In genomic region chr11:4121691-4122090, GRCm38 (mm10) we compare ENCODE assay signal across 22 mouse cellular contexts. TPM values are rescaled to one million over a fixed set of nuclear protein-coding genes. Genes with fewer than 3 reads are reported as not detected.
DNase-seq lines count a peak whose midpoint lies in the region; ATAC-seq and TF ChIP-seq lines count a peak whose summit lies in the region.
"Had no signal": no experiment of that assay in that cellular context is flagged by ENCODE, and none has a peak within 500 bp of the region (broad histone marks: within the 10 kb centered on the region; RNA-seq: fewer than 3 reads in every experiment).

No protein-coding gene starts in this region.

- H3K36me3 ChIP-seq in liver, adult 2 months (ENCODE audit: control insufficient read depth, insufficient read depth, low read length): no peaks in the 10 kb centered on the region
- H3K36me3 ChIP-seq in liver, embryonic 12.5 days: no peaks in the 10 kb centered on the region
- H3K36me3 ChIP-seq in lung, postnatal 0 days (ENCODE audit: insufficient read depth, low read length): no peaks in the 10 kb centered on the region
- peaks cover under 1% of the 10 kb centered on the region for H3K36me3 ChIP-seq in megakaryocyte, embryonic 14.5 days (replicated peaks; ENCODE audit: low read length)
- H3K36me3 ChIP-seq in CH12.LX (replicated peaks in 1 of 2; ENCODE audit: control insufficient read depth in 1 of 2, insufficient read depth in 1 of 2, low read length in 1 of 2): peaks cover 6 to 47% of the 10 kb centered on the region in 2 experiments

- in situ Hi-C loops in CH12.LX (cut with MboI; ENCODE audit: low pct_ligation_motif_present, low pct_unique_long_range_greater_than_20kb, low sequenced_read_pairs): no loop called here

- no peaks in the 10 kb centered on the region for H3K27me3 ChIP-seq in liver, adult 2 months (ENCODE audit: control insufficient read depth, insufficient read depth, low read length)
- H3K27me3 ChIP-seq in liver, embryonic 12.5 days (replicated peaks): peaks cover 43% of the 10 kb centered on the region
- H3K27me3 ChIP-seq in lung, postnatal 0 days (replicated peaks; ENCODE audit: insufficient read depth, low read length): no peaks in the 10 kb centered on the region
- no peaks in the 10 kb centered on the region for H3K27me3 ChIP-seq in megakaryocyte, embryonic 14.5 days (replicated peaks)
- H3K27me3 ChIP-seq in CH12.LX (replicated peaks): no peaks in the 10 kb centered on the region
- H3K27me3 ChIP-seq: Patski had no signal

- H3K4me1 ChIP-seq in liver, adult 2 months (ENCODE audit: control insufficient read depth, insufficient read depth, low read length): peaks cover 27% of the 10 kb centered on the region
- H3K4me1 ChIP-seq in liver, embryonic 12.5 days: peaks cover 43% of the 10 kb centered on the region
- H3K4me1 ChIP-seq in lung, postnatal 0 days (ENCODE audit: insufficient read depth, low read depth, low read length): peaks cover 6% of the 10 kb centered on the region; the same call in 1 of the 2 replicates
- peaks cover 75% of the 10 kb centered on the region for H3K4me1 ChIP-seq in megakaryocyte, embryonic 14.5 days
- peaks cover 8 to 24% of the 10 kb centered on the region in 2 experiments for H3K4me1 ChIP-seq in CH12.LX (ENCODE audit: control insufficient read depth in 1 of 2, insufficient read depth in 2 of 2)

- dilution Hi-C loops in CH12.LX (cut with MboI; ENCODE audit: extremely low pct_ligation_motif_present, extremely low pct_unique_long_range_greater_than_20kb, low sequenced_read_pairs): no loop called here

- peak; percentile 92 for DNase-seq in liver, adult 2 months (ENCODE audit: extremely low read depth, low read depth, low spot score)
- DNase-seq in lung, postnatal 0 days (ENCODE audit: low spot score): no peak
- no peak for DNase-seq in lung, postnatal 25 days (ENCODE audit: low spot score)
- no peak for DNase-seq in CH12.LX (ENCODE audit: extremely low read depth)
- DNase-seq in heart, adult 9 months (ENCODE audit: low spot score in 2 of 2): no peak
- DNase-seq: adrenal gland, adult 2 months; adrenal gland, adult 8-10 months; adrenal gland, postnatal 10 days; adrenal gland, postnatal 14 days; adrenal gland, postnatal 25 days; adrenal gland, postnatal 36 days; B cell, adult 2 months; cerebellum, adult 11 months; cerebellum, adult 11-12 months; cerebellum, adult 18-20 months had no signal

- H3K9me3 ChIP-seq in liver, embryonic 12.5 days (replicated peaks): peaks cover 5% of the 10 kb centered on the region; the same call in 1 of the 2 replicates
- no peaks in the 10 kb centered on the region; the same call in 1 of the 2 replicates for H3K9me3 ChIP-seq in lung, postnatal 0 days (ENCODE audit: low read length)
- H3K9me3 ChIP-seq in megakaryocyte, embryonic 14.5 days: peaks cover 21% of the 10 kb centered on the region
- peaks cover 19% of the 10 kb centered on the region for H3K9me3 ChIP-seq in CH12.LX (replicated peaks; ENCODE audit: low read length)
- H3K9me3 ChIP-seq: G1E had no signal

- no peak overlapping the region for H3K4me3 ChIP-seq in liver, adult 2 months (ENCODE audit: insufficient read depth, low read depth, low read length)
- no peak overlapping the region for H3K4me3 ChIP-seq in liver, embryonic 12.5 days
- no peak overlapping the region for H3K4me3 ChIP-seq in lung, postnatal 0 days (ENCODE audit: low read depth, low read length)
- H3K4me3 ChIP-seq in megakaryocyte, embryonic 14.5 days (replicated peaks): peak overlapping the region; percentile 40
- H3K4me3 ChIP-seq in CH12.LX (replicated peaks in 1 of 3; ENCODE audit: low read depth in 2 of 3, low read length in 2 of 3, poor library complexity in 1 of 3): peak overlapping the region in 2 of 3 experiments; percentile 4 to 79

- H3K79me2 ChIP-seq in liver, adult 2 months (ENCODE audit: control insufficient read depth, insufficient read depth, low read length): peaks cover 8% of the 10 kb centered on the region; the same call in 1 of the 2 replicates
- no peaks in the 10 kb centered on the region for H3K79me2 ChIP-seq in CH12.LX (replicated peaks; ENCODE audit: control insufficient read depth, extremely low read depth, insufficient read depth, poor library complexity, severe bottlenecking)

- WGBS in liver, adult 2 months: 28% methylated on average over 3 of the region's 3 CpGs
- WGBS in liver, embryonic 12.5 days (ENCODE audit: insufficient replicate concordance): 66% methylated on average over 3 of the region's 3 CpGs
- 71% methylated on average over 3 of the region's 3 CpGs for WGBS in lung, postnatal 0 days

- no peak for ATAC-seq in liver, embryonic 12.5 days
- ATAC-seq in lung, postnatal 0 days: no peak
- no peak for ATAC-seq in megakaryocyte, adult 5-6 weeks (ENCODE audit: poor library complexity, severe bottlenecking)
- ATAC-seq: activated CD4-positive, CD25-positive, alpha-beta regulatory T cell, adult 4 months; CD4-positive, CD25-positive, alpha-beta regulatory T cell, adult 4 months; Patski had no signal

- peak overlapping the region; percentile 41 for H3K9ac ChIP-seq in liver, adult 2 months (ENCODE audit: low read depth, low read length)
- no peak overlapping the region for H3K9ac ChIP-seq in liver, embryonic 12.5 days
- H3K9ac ChIP-seq in lung, postnatal 0 days (replicated peaks; ENCODE audit: low read depth): no peak overlapping the region
- no peak overlapping the region; the same call in 1 of the 2 replicates for H3K9ac ChIP-seq in CH12.LX (ENCODE audit: insufficient read depth, low read depth)

- no peak for TF ChIP-seq POLR2A in liver, adult 2 months (IDR thresholded peaks at IDR 0.05; ENCODE audit: extremely low read depth, insufficient read depth, low read length)
- TF ChIP-seq POLR2A in CH12.LX (IDR thresholded peaks at IDR 0.05; ENCODE audit: low read depth, low read length): no peak

- no peak for TF ChIP-seq CTCF in liver, adult 2 months (IDR thresholded peaks at IDR 0.05; ENCODE audit: low read depth, low read length)
- no peak for TF ChIP-seq CTCF in lung, postnatal 0 days (IDR thresholded peaks at IDR 0.05)
- no peak for TF ChIP-seq CTCF in CH12.LX (conservative IDR thresholded peaks at IDR 0.05 in 1 of 2, IDR thresholded peaks at IDR 0.05 in 1 of 2; ENCODE audit: low read depth in 2 of 2, low read length in 2 of 2)

- peak overlapping the region; percentile 89 for H3K27ac ChIP-seq in liver, adult 2 months (replicated peaks; ENCODE audit: insufficient read depth, low read depth, low read length)
- H3K27ac ChIP-seq in liver, embryonic 12.5 days: no peak overlapping the region
- H3K27ac ChIP-seq in lung, postnatal 0 days (ENCODE audit: low read length): peak overlapping the region; percentile 33; the same call in 1 of the 2 replicates
- H3K27ac ChIP-seq in CH12.LX (ENCODE audit: insufficient read depth, low read depth): no peak overlapping the region

- TF ChIP-seq EP300 in lung, postnatal 0 days (IDR thresholded peaks at IDR 0.05): no peak
- TF ChIP-seq EP300 in CH12.LX (IDR thresholded peaks at IDR 0.05; ENCODE audit: low read length): no peak

- H3K4me2 ChIP-seq in liver, embryonic 12.5 days: no peak overlapping the region
- H3K4me2 ChIP-seq in lung, postnatal 0 days (replicated peaks; ENCODE audit: low read depth, low read length): no peak overlapping the region
- H3K4me2 ChIP-seq in CH12.LX (ENCODE audit: insufficient read depth, low read depth, poor library complexity, severe bottlenecking): no peak overlapping the region

- no peak for TF ChIP-seq RAD21 in CH12.LX (IDR thresholded peaks at IDR 0.05; ENCODE audit: low read depth, low read length)

RNA-seq across cellular contexts. Expression of gene Sec14l2, which starts 1.5 kb away (rescaled TPM):
- 302 and 310 TPM in 2 replicates for total RNA-seq in liver, adult 2 months (2014; rRNA removed)
- polyA plus RNA-seq in liver, adult 2 months (2012; rRNA removed): 349 and 371 TPM in 2 replicates
- 5.4 and 5.9 TPM in 2 replicates for polyA plus RNA-seq in liver, embryonic 12.5 days (2016; fragmentation: Nextera tagmentation; extraction: Ambion mirVana)
- polyA plus RNA-seq in lung, postnatal 0 days (2015; fragmentation: Nextera tagmentation; extraction: Ambion mirVana): 6.5 and 7.6 TPM in 2 replicates
- 12.4 and 22.6 TPM in 2 replicates for polyA plus RNA-seq in megakaryocyte, embryonic 14.5 days (2012; ENCODE audit: insufficient read depth, low replicate concordance)
- total RNA-seq in megakaryocyte, adult 5-6 weeks (2015): 0.27 and 0.82 TPM in 2 replicates
- total RNA-seq in megakaryocyte, adult 5-6 weeks (2017): 0.81 and 3.9 TPM in 2 replicates
- total RNA-seq in CH12.LX (2012; rRNA removed) (21.5 and 26.1 TPM in 2 replicates), CH12.LX (2014; rRNA removed) (21.9 and 24.2 TPM in 2 replicates)
- 16.7 and 19.0 TPM in 2 replicates for polyA plus RNA-seq in CH12.LX (2012; ENCODE audit: insufficient read length, low read depth)

RNA-seq across cellular contexts. Expression of gene Rnf215, which starts 13.3 kb away (rescaled TPM):
- total RNA-seq in liver, adult 2 months (2014; rRNA removed): 10.3 and 10.8 TPM in 2 replicates
- 11.3 and 13.1 TPM in 2 replicates for polyA plus RNA-seq in liver, adult 2 months (2012; rRNA removed)
- polyA plus RNA-seq in liver, embryonic 12.5 days (2016; fragmentation: Nextera tagmentation; extraction: Ambion mirVana): 9.7 and 10.6 TPM in 2 replicates
- 57.8 and 59.0 TPM in 2 replicates for polyA plus RNA-seq in lung, postnatal 0 days (2015; fragmentation: Nextera tagmentation; extraction: Ambion mirVana)
- 9.1 and 9.7 TPM in 2 replicates for polyA plus RNA-seq in megakaryocyte, embryonic 14.5 days (2012; ENCODE audit: insufficient read depth, low replicate concordance)
- total RNA-seq in megakaryocyte, adult 5-6 weeks (2015): 6.3 and 7.7 TPM in 2 replicates
- 12.8 and 14.8 TPM in 2 replicates for total RNA-seq in megakaryocyte, adult 5-6 weeks (2017)
- total RNA-seq in CH12.LX (2012; rRNA removed): 24.8 and 25.0 TPM in 2 replicates
- 14.9 and 18.2 TPM in 2 replicates for total RNA-seq in CH12.LX (2014; rRNA removed)
- polyA plus RNA-seq in CH12.LX (2012; ENCODE audit: insufficient read length, low read depth): 22.5 and 24.3 TPM in 2 replicates

RNA-seq across cellular contexts. Expression of gene Mtfp1, which starts 26.4 kb away (rescaled TPM):
- 16.6 and 23.4 TPM in 2 replicates for total RNA-seq in liver, adult 2 months (2014; rRNA removed)
- 39.2 and 41.5 TPM in 2 replicates for polyA plus RNA-seq in liver, adult 2 months (2012; rRNA removed)
- polyA plus RNA-seq in liver, embryonic 12.5 days (2016; fragmentation: Nextera tagmentation; extraction: Ambion mirVana): 32.2 and 35.9 TPM in 2 replicates
- polyA plus RNA-seq in lung, postnatal 0 days (2015; fragmentation: Nextera tagmentation; extraction: Ambion mirVana): 6.4 and 6.5 TPM in 2 replicates
- 5.1 and 10.8 TPM in 2 replicates for polyA plus RNA-seq in megakaryocyte, embryonic 14.5 days (2012; ENCODE audit: insufficient read depth, low replicate concordance)
- 1.1 and 2.6 TPM in 2 replicates for total RNA-seq in megakaryocyte, adult 5-6 weeks (2015)
- 1.3 and 1.8 TPM in 2 replicates for total RNA-seq in megakaryocyte, adult 5-6 weeks (2017)
- 30.0 and 41.0 TPM in 2 replicates for total RNA-seq in CH12.LX (2012; rRNA removed)
- 22.1 and 22.3 TPM in 2 replicates for total RNA-seq in CH12.LX (2014; rRNA removed)
- 27.0 and 27.7 TPM in 2 replicates for polyA plus RNA-seq in CH12.LX (2012; ENCODE audit: insufficient read length, low read depth)

RNA-seq across cellular contexts. Expression of gene Ccdc157, which starts 38.4 kb away (rescaled TPM):
- total RNA-seq in liver, adult 2 months (2014; rRNA removed): 4.0 and 4.5 TPM in 2 replicates
- polyA plus RNA-seq in liver, adult 2 months (2012; rRNA removed): 6.5 and 9.3 TPM in 2 replicates
- 1.4 and 1.5 TPM in 2 replicates for polyA plus RNA-seq in liver, embryonic 12.5 days (2016; fragmentation: Nextera tagmentation; extraction: Ambion mirVana)
- polyA plus RNA-seq in lung, postnatal 0 days (2015; fragmentation: Nextera tagmentation; extraction: Ambion mirVana): 7.3 and 8.2 TPM in 2 replicates
- polyA plus RNA-seq in megakaryocyte, embryonic 14.5 days (2012; ENCODE audit: insufficient read depth, low replicate concordance): 0.56 and 2.1 TPM in 2 replicates
- total RNA-seq in megakaryocyte, adult 5-6 weeks (2015): 1.1 TPM in 1 of 2 replicates, not detected in the other
- total RNA-seq in megakaryocyte, adult 5-6 weeks (2017): 0.44 and 1.3 TPM in 2 replicates
- total RNA-seq in CH12.LX (2012; rRNA removed): 4.2 and 4.4 TPM in 2 replicates
- total RNA-seq in CH12.LX (2014; rRNA removed): 2.3 and 2.6 TPM in 2 replicates
- polyA plus RNA-seq in CH12.LX (2012; ENCODE audit: insufficient read length, low read depth): 3.9 and 4.0 TPM in 2 replicates

RNA-seq across cellular contexts. Expression of gene Sf3a1, which starts 38.5 kb away (rescaled TPM):
- 4.3 and 4.6 TPM in 2 replicates for total RNA-seq in liver, adult 2 months (2014; rRNA removed)
- polyA plus RNA-seq in liver, adult 2 months (2012; rRNA removed): 10.0 and 12.2 TPM in 2 replicates
- 41.7 and 42.1 TPM in 2 replicates for polyA plus RNA-seq in liver, embryonic 12.5 days (2016; fragmentation: Nextera tagmentation; extraction: Ambion mirVana)
- polyA plus RNA-seq in lung, postnatal 0 days (2015; fragmentation: Nextera tagmentation; extraction: Ambion mirVana): 12.6 and 13.4 TPM in 2 replicates
- polyA plus RNA-seq in megakaryocyte, embryonic 14.5 days (2012; ENCODE audit: insufficient read depth, low replicate concordance): 43.3 and 56.7 TPM in 2 replicates
- total RNA-seq in megakaryocyte, adult 5-6 weeks (2015): 42.2 and 42.4 TPM in 2 replicates
- total RNA-seq in megakaryocyte, adult 5-6 weeks (2017): 24.8 and 28.9 TPM in 2 replicates
- total RNA-seq in CH12.LX (2012; rRNA removed): 46.5 and 56.9 TPM in 2 replicates
- total RNA-seq in CH12.LX (2014; rRNA removed): 28.6 and 29.5 TPM in 2 replicates
- polyA plus RNA-seq in CH12.LX (2012; ENCODE audit: insufficient read length, low read depth): 93.4 and 97.6 TPM in 2 replicates

Comparison
In these comparisons a context has a peak if more than half of its experiments do, and no peak if none do; other contexts are left out.
1. H3K27ac ChIP-seq: peak in liver, adult 2 months (single experiment) and lung, postnatal 0 days (single experiment); none in liver, embryonic 12.5 days (single experiment) and CH12.LX (single experiment).
2. RNA of gene Sec14l2, which starts 1.5 kb away (polyA plus RNA-seq): 349 to 371 TPM in liver, adult 2 months; 12.4 to 22.6 TPM in megakaryocyte, embryonic 14.5 days, 16.7 to 19.0 TPM in CH12.LX, 6.5 to 7.6 TPM in lung, postnatal 0 days and 5.4 to 5.9 TPM in liver, embryonic 12.5 days; every median in the first group is over 10 times any median in the second.
3. H3K4me3 ChIP-seq: peak in megakaryocyte, embryonic 14.5 days (single experiment) and CH12.LX (2 of 3); none in liver, adult 2 months (single experiment), liver, embryonic 12.5 days (single experiment) and lung, postnatal 0 days (single experiment).